Mouse (Mus musculus): ENCODE results near the gene Gimap9.

- TF ChIP-seq POLR2A (IDR thresholded peaks at IDR 0.05; ENCODE audit: control insufficient read depth, extremely low read depth, insufficient read depth, low read length, poor library complexity) = no peak
- TF ChIP-seq CTCF (IDR thresholded peaks at IDR 0.05; ENCODE audit: borderline replicate concordance, control insufficient read depth, extremely low read depth, insufficient read depth, low read length, poor library complexity) = no peak
Measured at GRCm38 (mm10) chr6:48674291-48675058, 1.5 kb upstream of the Gimap9 start.

Measured in thymus, adult 2 months (tissue).